9 mouse cellular contexts compared by ENCODE assay signal in genomic region chr11:12231481-12232035, GRCm38 (mm10).
DNase-seq lines count a peak whose midpoint lies in the region; ATAC-seq and TF ChIP-seq lines count a peak whose summit lies in the region.
"Had no signal": no experiment of that assay in that cellular context is flagged by ENCODE, and none has a peak within 500 bp of the region (broad histone marks: within the 10 kb centered on the region; RNA-seq: fewer than 3 reads in every experiment).

No protein-coding gene starts in this region.

- intact Hi-C loops in heart, postnatal 14 days (cut with DNase I) = no loop called here

- H3K4me3 ChIP-seq in hindbrain, embryonic 15.5 days = no peak overlapping the region
- H3K4me3 ChIP-seq in hindbrain, embryonic 10.5 days = no peak overlapping the region
- H3K4me3 ChIP-seq in midbrain, postnatal 0 days (ENCODE audit: low read depth, low read length) = no peak overlapping the region
- H3K4me3 ChIP-seq in intestine, embryonic 15.5 days (replicated peaks) = no peak overlapping the region
- H3K4me3 ChIP-seq: embryonic facial prominence, embryonic 13.5 days had no signal

- no peak for DNase-seq in hindbrain, embryonic 10.5 days (ENCODE audit: low spot score)
- DNase-seq in fibroblast of lung, adult 2 months (ENCODE audit: low read depth) = peak; percentile 90
- DNase-seq in heart, postnatal 14 days = peak; percentile 49 to 69
- peak; percentile 42 to 72 for DNase-seq in layer of hippocampus, postnatal 25 days (ENCODE audit: extremely low spot score in 1 of 2, low spot score in 1 of 2)
- peak; percentile 91 for DNase-seq in midbrain, postnatal 0 days (ENCODE audit: low spot score)
- DNase-seq in retina, postnatal 1 day = no peak

- peaks cover 25% of the 10 kb centered on the region for H3K4me1 ChIP-seq in hindbrain, embryonic 15.5 days (replicated peaks)
- H3K4me1 ChIP-seq in hindbrain, embryonic 10.5 days (replicated peaks) = no peaks in the 10 kb centered on the region
- no peaks in the 10 kb centered on the region for H3K4me1 ChIP-seq in midbrain, postnatal 0 days (ENCODE audit: insufficient read depth, low read length)
- no peaks in the 10 kb centered on the region for H3K4me1 ChIP-seq in intestine, embryonic 15.5 days (replicated peaks)

- no peak overlapping the region for H3K9ac ChIP-seq in hindbrain, embryonic 15.5 days
- no peak overlapping the region for H3K9ac ChIP-seq in midbrain, postnatal 0 days (replicated peaks; ENCODE audit: low read length, poor library complexity, severe bottlenecking)
- no peak overlapping the region for H3K9ac ChIP-seq in intestine, embryonic 15.5 days
- H3K9ac ChIP-seq: embryonic facial prominence, embryonic 13.5 days had no signal

- H3K27ac ChIP-seq in hindbrain, embryonic 15.5 days (replicated peaks) = peak overlapping the region; percentile 61; the same call in 1 of the 2 replicates
- no peak overlapping the region for H3K27ac ChIP-seq in hindbrain, embryonic 10.5 days
- no peak overlapping the region for H3K27ac ChIP-seq in midbrain, postnatal 0 days (ENCODE audit: low read depth, low read length)
- no peak overlapping the region for H3K27ac ChIP-seq in intestine, embryonic 15.5 days
- H3K27ac ChIP-seq: embryonic facial prominence, embryonic 13.5 days had no signal

- no peak; the same call in 1 of the 2 replicates for TF ChIP-seq CTCF in midbrain, postnatal 0 days (IDR thresholded peaks at IDR 0.05)

- peak; percentile 93 for ATAC-seq in hindbrain, embryonic 15.5 days (ENCODE audit: low FRiP score, low read depth)
- ATAC-seq in midbrain, postnatal 0 days (ENCODE audit: low FRiP score) = peak; percentile 90
- ATAC-seq in intestine, embryonic 15.5 days = no peak

- no peaks in the 10 kb centered on the region for H3K9me3 ChIP-seq in hindbrain, embryonic 15.5 days
- H3K9me3 ChIP-seq in hindbrain, embryonic 10.5 days = no peaks in the 10 kb centered on the region
- H3K9me3 ChIP-seq in midbrain, postnatal 0 days (ENCODE audit: low read length) = no peaks in the 10 kb centered on the region
- no peaks in the 10 kb centered on the region for H3K9me3 ChIP-seq in intestine, embryonic 15.5 days
- H3K9me3 ChIP-seq: embryonic facial prominence, embryonic 13.5 days had no signal

- no peak overlapping the region for H3K4me2 ChIP-seq in hindbrain, embryonic 15.5 days
- no peak overlapping the region for H3K4me2 ChIP-seq in midbrain, postnatal 0 days (ENCODE audit: low read depth, low read length, poor library complexity, severe bottlenecking)
- no peak overlapping the region for H3K4me2 ChIP-seq in intestine, embryonic 15.5 days (replicated peaks)
- H3K4me2 ChIP-seq: embryonic facial prominence, embryonic 13.5 days had no signal

- WGBS in hindbrain, embryonic 15.5 days = 64% methylated on average over 6 of the region's 6 CpGs
- 83% methylated on average over 6 of the region's 6 CpGs for WGBS in hindbrain, embryonic 10.5 days
- WGBS in midbrain, postnatal 0 days = 54% methylated on average over 6 of the region's 6 CpGs
- WGBS in intestine, embryonic 15.5 days = 81% methylated on average over 6 of the region's 6 CpGs

- 0 out of 2 replicates have a peak, but pooled peaks cover 4% of the 10 kb centered on the region for H3K36me3 ChIP-seq in hindbrain, embryonic 15.5 days
- H3K36me3 ChIP-seq in hindbrain, embryonic 10.5 days = no peaks in the 10 kb centered on the region
- no peaks in the 10 kb centered on the region; the same call in 1 of the 2 replicates for H3K36me3 ChIP-seq in midbrain, postnatal 0 days (ENCODE audit: insufficient read depth, low read length)
- no peaks in the 10 kb centered on the region for H3K36me3 ChIP-seq in intestine, embryonic 15.5 days
- H3K36me3 ChIP-seq: embryonic facial prominence, embryonic 13.5 days had no signal

- H3K27me3 ChIP-seq in hindbrain, embryonic 15.5 days = 0 out of 2 replicates have a peak, but pooled peaks cover 2% of the 10 kb centered on the region
- no peaks in the 10 kb centered on the region for H3K27me3 ChIP-seq in hindbrain, embryonic 10.5 days (ENCODE audit: insufficient read depth, poor library complexity, severe bottlenecking)
- no peaks in the 10 kb centered on the region for H3K27me3 ChIP-seq in midbrain, postnatal 0 days (ENCODE audit: insufficient read depth, low read length)
- no peaks in the 10 kb centered on the region for H3K27me3 ChIP-seq in intestine, embryonic 15.5 days (replicated peaks)
- H3K27me3 ChIP-seq: embryonic facial prominence, embryonic 13.5 days had no signal

Comparison
In these comparisons a context has a peak if more than half of its experiments do, and no peak if none do; other contexts are left out.
1. DNase-seq: peak in fibroblast of lung, adult 2 months (single experiment), heart, postnatal 14 days (2 of 2), layer of hippocampus, postnatal 25 days (2 of 2) and midbrain, postnatal 0 days (single experiment); none in hindbrain, embryonic 10.5 days (single experiment) and retina, postnatal 1 day (single experiment).